Mouse (Mus musculus): ENCODE measurements at regions not wholly inside any gene's neighbourhood (a gene's known extent, or its start where the extent isn't known, plus 50 kb on each side); places are given as distances from the start of the nearest gene placed in this dataset.

- no peak overlapping the region for H3K4me3 ChIP-seq (replicated peaks; ENCODE audit: low read depth, low read length)
- WGBS, result 48% methylated on average over 5 of the region's 5 CpGs
- peak; percentile 61 for ATAC-seq (replicated peaks; ENCODE audit: low FRiP score, low read depth)
- DNase-seq (ENCODE audit: low spot score), result no peak
- H3K36me3 ChIP-seq (ENCODE audit: insufficient read depth, low read length), result no peaks in the 10 kb centered on the region
- 0 out of 2 replicates have a peak, but pooled peaks cover 4% of the 10 kb centered on the region for H3K4me1 ChIP-seq (replicated peaks; ENCODE audit: insufficient read depth, low read length)
- H3K4me2 ChIP-seq (ENCODE audit: low read length), result no peak overlapping the region
- H3K27me3 ChIP-seq (ENCODE audit: insufficient read depth, low read length), result no peaks in the 10 kb centered on the region
- TF ChIP-seq CTCF (IDR thresholded peaks at IDR 0.05; ENCODE audit: low read depth), result no peak
- no peak overlapping the region for H3K9ac ChIP-seq (ENCODE audit: low read depth, low read length)
- no peaks in the 10 kb centered on the region for H3K9me3 ChIP-seq (replicated peaks; ENCODE audit: low read length)
- H3K27ac ChIP-seq, result no peak overlapping the region
Measured at GRCm38 (mm10) chr9:83197013-83197412, 50.5 kb upstream of the Hmgn3 start.
